Mouse (Mus musculus): Measurements from ENCODE around the gene Prkcd.
"Not testable (repeated sequence)": the region's sequence is repeated elsewhere in the genome, so short reads cannot be mapped to it uniquely, and the experiment has no call there.

Gene Prkcd

DNA sequence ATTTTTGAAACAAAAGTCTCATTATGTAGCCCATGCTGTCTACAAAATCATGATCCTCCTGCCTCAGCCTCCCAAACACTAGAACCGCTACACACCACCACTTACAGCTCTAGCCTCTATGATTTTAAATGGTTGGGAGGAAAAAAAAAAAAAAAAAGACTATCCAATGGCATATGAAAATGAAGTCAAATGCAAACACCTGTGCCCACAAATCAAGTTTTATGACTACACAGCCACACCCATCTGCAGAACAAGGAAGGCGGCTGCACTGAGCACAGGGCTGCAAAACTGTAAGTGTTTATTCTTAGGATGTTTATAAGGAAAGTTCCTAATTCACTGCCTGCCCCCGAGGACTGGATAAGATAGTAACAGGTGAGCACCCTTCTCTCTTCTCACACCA, 29.6 kb downstream of the Prkcd start:
- no peak for DNase-seq

- no peak for DNase-seq
Measured at GRCm38 (mm10) chr14:30595576-30596313, 30.3 kb downstream of the Prkcd start.

GRCm38 (mm10) chr14:30594092-30594695, 31.8 kb downstream of the Prkcd start:
- no peak for DNase-seq

DNA sequence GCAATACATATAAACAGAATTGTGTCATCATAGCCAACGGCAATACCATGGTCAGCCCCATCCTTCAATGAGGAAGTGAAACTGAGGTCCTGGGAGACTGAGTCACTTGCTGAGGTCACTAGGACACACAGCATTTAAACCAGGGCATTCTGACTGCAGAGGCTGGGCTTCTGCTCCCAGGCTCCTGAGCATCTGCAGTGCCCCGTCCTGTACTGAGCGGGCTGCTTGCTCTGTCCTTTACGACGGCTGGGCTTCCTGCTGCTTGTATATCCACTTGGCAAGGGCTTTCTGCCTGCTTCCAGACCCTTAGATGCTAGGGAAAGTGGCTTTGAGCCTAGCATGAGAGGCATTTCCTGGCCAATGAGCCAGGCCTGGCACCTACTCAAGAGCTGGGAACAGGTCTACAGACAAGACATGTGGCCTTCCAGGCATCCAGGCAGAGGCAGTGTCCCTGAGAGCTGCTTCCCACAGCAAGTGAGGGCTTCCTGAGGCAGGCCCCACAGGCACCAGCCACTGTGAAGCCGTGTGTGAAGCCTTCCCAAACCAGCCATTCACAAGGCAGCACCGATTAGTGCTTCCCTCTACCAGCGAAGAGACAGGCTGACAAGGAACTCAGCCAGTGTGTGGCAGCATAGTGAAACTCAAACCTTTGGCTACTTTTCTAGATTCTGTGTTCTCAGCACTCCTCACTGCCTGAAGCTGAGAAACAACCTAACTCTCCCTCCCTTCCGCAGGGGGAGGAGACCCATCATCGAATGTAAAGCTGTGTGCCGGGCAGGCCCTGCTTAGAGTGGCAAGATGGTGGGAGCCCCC, 32.5 kb downstream of the Prkcd start:
- no peak for DNase-seq

GRCm38 (mm10) chr14:30591417-30591816, 34.6 kb downstream of the Prkcd start:
- DNase-seq: peak; percentile 84

- DNase-seq: no peak
Measured at GRCm38 (mm10) chr14:30590918-30591317, 35.1 kb downstream of the Prkcd start.

DNA sequence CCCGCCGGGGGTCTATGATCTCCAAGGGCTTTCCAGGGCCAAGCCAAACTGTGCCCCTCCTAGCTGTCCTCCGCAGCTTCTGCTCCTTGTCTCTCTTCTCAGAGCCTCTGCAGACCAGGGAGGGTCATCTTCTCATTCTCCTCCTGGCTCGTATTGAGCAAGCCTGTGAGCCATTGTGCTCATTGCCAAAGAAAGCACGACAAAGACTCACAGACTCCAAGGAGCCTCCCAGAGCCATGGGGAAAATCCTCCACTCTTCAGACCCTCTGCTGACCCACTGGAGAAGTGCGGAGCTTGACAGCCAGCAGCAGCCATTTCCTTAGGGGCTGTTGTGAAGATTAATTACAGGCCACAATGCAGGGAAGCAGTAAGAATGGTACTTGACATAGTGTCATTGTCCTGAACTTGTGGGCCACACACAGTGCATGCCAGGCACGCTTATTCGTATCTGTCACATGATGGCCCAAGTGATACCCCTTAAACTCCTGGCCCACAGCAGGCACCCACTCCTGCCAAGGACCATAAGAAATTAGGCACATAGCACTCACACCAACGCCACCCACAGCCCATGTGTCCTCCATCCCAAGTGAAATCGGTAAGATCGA, 35.9 kb downstream of the Prkcd start:
- DNase-seq: no peak

DNA sequence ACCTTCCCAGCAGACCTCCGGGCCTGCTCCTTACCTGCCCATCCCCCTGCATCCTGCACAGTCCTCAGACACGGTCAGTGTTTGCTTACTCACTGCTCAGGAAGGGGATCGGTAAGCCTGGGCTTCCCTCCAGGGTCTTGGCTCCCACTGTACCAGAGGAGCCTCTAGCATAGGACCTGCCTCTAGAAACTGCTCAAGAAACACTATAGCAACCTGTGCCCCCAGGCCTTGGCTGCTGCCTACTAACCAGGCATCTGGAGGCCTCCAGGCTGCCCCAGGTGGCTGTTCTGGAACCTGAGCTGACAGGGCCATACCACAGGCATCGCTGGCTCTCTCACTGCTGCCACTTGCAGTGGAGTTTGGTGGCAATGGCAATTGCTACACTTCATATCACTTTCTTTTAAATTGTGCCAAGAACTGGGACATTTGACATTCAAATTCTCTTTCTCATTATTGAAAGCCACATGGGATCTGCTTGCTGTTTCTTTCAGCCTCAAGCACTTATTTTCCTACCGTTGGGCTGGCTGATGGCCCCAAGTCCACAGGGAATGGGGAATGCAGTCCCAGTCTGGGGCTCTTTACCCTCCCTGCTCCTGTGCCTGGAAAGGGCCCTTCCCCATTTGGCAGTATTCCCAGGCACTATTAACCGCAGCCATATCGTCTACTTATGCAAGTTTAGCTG, 39.1 kb downstream of the Prkcd start:
- no peak for DNase-seq

GRCm38 (mm10) chr14:30585323-30585722, 40.7 kb downstream of the Prkcd start:
- no peak for DNase-seq

DNA sequence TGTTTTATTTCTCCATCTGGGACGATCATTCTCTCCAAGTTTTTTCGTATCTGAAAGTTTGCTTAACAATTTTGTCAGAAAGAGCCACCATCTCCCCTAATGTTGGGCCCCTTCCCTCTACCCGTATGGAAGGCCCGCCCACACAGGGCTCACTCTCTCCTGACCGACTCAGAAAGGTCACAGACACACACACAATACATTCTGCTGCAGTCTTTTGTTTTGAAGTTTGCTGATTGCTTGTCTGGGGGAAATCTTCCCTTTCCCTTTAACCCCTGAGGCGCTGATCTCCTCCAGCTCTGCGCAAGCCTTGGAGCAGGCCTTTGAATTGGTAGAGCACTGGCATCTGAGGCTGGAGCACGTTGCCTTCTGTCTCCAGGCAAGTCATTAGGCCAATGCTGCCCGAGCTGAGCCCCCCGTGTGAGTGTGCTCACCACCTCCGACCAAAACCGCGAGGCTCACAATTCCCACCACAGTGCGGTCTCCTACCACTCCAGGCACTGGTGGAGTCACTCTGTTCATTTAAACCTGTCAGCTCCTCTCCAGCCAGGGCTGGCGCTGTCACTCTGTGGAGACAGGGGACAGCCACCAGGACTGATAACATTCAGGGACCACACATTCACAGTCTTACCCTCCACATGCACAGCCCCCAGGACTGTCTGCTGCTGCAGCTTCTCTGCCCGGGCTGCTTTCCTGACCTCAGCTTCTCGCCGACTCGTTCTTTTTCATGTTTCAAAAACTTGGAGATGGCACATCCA, 41.3 kb downstream of the Prkcd start:
- peak; percentile 26 for DNase-seq

GRCm38 (mm10) chr14:30584077-30584476, 41.9 kb downstream of the Prkcd start:
- DNase-seq: no peak

- DNase-seq: no peak
Measured at GRCm38 (mm10) chr14:30581238-30581637, 44.8 kb downstream of the Prkcd start.

DNA sequence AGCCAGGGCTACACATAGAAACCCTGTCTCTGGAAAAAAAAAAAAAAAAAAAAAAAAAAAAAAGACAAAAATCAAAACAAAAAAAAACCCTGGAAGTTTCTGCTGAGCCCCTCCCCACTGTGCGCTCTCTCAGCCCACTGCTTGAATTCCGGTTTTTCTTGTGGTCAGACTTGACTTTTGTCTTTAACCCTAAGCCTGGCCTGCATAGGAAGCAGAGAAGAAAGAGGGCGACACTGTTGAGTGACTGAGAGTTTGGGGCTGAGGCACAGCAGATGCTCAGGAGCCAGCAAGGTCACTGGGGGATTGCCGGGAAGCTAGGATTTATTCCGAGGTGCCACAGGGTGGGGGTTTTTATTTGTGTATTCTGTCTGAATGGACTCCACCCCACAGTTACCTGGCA, 46.1 kb downstream of the Prkcd start:
- no peak for DNase-seq

GRCm38 (mm10) chr14:30579180-30579579, 46.8 kb downstream of the Prkcd start:
- no peak for DNase-seq

DNA sequence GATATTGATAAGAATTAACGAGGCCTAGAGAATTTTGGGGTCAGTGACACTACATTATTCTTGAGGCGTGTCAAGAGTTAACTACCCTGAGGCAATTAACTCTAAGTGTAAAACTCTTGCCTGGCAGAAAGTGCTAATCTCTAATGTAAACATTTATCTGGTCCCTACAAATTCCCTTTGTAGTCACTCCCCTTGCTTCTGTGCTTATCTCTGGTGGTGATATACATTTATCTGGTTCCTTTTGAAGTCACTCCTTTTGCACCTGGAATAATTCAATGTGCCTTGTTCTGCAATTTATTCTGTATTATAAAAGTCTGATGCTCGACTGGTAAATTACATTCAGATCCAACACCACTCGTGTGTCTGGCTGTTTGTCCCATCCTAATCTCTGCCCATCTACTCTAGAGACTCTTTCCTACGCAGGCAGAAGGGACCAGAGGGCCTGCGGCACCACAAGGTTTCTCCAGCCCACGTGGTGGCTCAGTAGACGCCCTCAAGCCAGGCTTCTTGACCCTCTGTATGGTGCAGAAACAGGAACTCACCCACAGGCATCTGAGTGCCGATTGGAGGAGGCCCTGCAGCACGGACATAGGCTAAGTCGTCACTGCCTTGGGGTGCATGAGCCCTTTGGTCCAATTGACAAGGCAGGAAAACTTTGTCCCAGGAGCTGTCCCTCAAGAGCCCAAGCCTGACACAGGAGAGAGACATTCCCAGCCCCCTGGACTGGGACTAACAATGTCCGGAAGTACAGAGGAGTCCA, 48.5 kb downstream of the Prkcd start:
- not testable (repeated sequence) for DNase-seq

DNA sequence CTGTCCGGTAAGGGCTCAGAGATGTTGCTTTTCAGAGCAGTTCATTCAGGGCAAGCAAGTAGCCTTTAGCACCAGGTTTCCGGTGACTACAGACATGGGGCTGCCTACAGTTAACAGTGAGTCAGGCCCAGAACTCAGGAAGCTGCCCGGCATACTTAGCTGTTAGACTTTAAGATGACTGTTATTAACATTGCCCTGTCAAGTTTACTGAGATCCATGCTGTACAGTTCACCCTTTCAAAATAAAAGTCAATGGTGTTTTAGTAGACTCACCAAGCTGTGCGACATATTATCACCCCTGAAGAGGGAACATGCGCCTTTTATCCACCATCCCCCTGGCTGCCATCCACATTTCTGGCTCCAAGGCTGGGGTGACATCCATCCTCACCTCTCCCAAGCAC, 49.8 kb downstream of the Prkcd start:
- DNase-seq: no peak

GRCm38 (mm10) chr14:30575791-30576190, 50.2 kb downstream of the Prkcd start:
- no peak for DNase-seq

GRCm38 (mm10) chr14:30573983-30574584, 51.9 kb downstream of the Prkcd start:
- DNase-seq: peak; percentile 76

- DNase-seq: no peak
Measured at GRCm38 (mm10) chr14:30573235-30573634, 52.8 kb downstream of the Prkcd start.

- no peak for DNase-seq
Measured at GRCm38 (mm10) chr14:30572253-30572652, 53.8 kb downstream of the Prkcd start.

DNA sequence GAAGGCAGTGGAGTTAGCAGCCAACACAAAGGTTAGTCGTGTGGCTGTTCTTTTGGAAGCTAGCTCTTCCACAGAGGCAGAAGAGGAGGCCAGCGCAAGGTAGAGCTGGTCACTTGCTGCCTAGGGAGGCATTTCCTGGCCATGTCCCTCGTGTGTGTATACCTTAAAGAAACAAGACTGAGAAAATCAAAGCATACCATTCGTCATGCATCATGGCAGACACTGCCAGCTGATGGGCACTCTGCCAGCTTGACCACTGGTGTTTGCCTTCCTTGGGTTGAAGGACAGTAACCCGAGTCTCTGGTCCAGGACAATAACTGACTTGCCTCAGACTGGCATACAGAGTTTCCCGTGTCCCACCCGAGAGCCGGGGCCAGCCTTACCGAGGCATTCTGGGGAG, 55.7 kb downstream of the Prkcd start:
- DNase-seq: no peak
